Mouse (Mus musculus) C2C12 (cell line): ENCODE measurements around the gene 2310022B05Rik.

ENCODE experiments used
- CEBPB ChIP-seq: IDR thresholded peaks from one replicate; pipeline ENCODE4 v1.6.1; 2011; ENCODE audit warnings: low read depth, mild to moderate bottlenecking, control low read depth, moderate library complexity
- CTCF ChIP-seq: IDR thresholded peaks from one replicate; pipeline ENCODE4 v1.5.1; 2011; ENCODE audit not compliant: control insufficient read depth, insufficient read depth, insufficient read length
- USF1 ChIP-seq: IDR thresholded peaks from one replicate; pipeline ENCODE4 v1.6.1; 2011; ENCODE audit warnings: low read depth, mild to moderate bottlenecking, control low read depth, moderate library complexity

DNA sequence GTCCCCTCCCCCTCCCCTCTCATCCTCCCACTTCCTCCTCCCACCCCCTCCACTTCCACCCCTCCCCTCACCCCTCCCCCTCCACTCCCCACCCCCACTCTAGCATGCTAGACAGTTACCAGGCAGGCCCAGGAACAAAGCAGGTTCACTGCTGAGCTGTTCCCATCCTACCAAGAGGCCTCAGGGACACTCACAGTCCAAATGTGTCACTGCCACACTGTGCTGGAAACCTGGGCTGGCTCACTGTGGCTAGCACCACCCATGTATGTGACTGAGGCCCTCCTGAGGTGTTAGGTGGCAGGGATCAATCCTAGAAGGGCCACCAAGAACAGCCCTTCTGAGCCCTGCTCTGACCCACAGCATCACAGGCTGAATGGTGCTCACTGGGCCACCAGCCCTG is 14.9 kb downstream of the 2310022B05Rik start:
- TF ChIP-seq CEBPB (no peak), CTCF (no peak), USF1 (no peak)
